Mouse (Mus musculus) ovary, adult 10 weeks (tissue): ENCODE measurements around the gene Srsf6. TPM values are rescaled to one million over a fixed set of nuclear protein-coding genes. Genes with fewer than 3 reads are reported as not detected.

Source experiments
- polyA plus RNA-seq: library from polyadenylated mRNA; stranded (reverse); fragments of 350-450 nt; fragmentation: Illumina TruSeq; extraction: RNeasy Lipid Tissue Mini Kit (QIAGEN cat#74804); gene quantifications from one replicate; pipeline ENCODE4 v1.2.3, GENCODE M21; 2014

Srsf6 gene
- polyA plus RNA-seq, result 218 TPM

GRCm38 (mm10) chr2:162931123-162931673 is at the start of gene Srsf6:
Gene Srsf6, plus strand, starts transcription at chr2:162931528.

GRCm38 (mm10) chr2:162943148-162943846 is 12.0 kb downstream of the Srsf6 start, which contains the start of gene L3mbtl1:
Gene L3mbtl1, plus strand, starts transcription at chr2:162943472.

Other genes with a start within 250 kb of the Srsf6 start
- gene L3mbtl1, start 11.9 kb downstream of the Srsf6 start, polyA plus RNA-seq, result not detected
- gene Sgk2, start 55.8 kb downstream of the Srsf6 start, polyA plus RNA-seq, result not detected
- gene Ift52, start 85.8 kb downstream of the Srsf6 start, polyA plus RNA-seq, result 133 TPM
- 0.51 TPM for gene Mybl2, start 123.2 kb downstream of the Srsf6 start, polyA plus RNA-seq
- not detected for gene Gtsf1l, start 156.3 kb downstream of the Srsf6 start, polyA plus RNA-seq